Mouse (Mus musculus): Measurements from ENCODE around the gene Myo5a. TPM values are rescaled to one million over a fixed set of nuclear protein-coding genes. Genes with fewer than 3 reads are reported as not detected.

The Myo5a gene
- polyA plus RNA-seq (2016; fragmentation: Nextera tagmentation; extraction: Ambion mirVana): 20.6 and 23.9 TPM in 2 replicates

DNA sequence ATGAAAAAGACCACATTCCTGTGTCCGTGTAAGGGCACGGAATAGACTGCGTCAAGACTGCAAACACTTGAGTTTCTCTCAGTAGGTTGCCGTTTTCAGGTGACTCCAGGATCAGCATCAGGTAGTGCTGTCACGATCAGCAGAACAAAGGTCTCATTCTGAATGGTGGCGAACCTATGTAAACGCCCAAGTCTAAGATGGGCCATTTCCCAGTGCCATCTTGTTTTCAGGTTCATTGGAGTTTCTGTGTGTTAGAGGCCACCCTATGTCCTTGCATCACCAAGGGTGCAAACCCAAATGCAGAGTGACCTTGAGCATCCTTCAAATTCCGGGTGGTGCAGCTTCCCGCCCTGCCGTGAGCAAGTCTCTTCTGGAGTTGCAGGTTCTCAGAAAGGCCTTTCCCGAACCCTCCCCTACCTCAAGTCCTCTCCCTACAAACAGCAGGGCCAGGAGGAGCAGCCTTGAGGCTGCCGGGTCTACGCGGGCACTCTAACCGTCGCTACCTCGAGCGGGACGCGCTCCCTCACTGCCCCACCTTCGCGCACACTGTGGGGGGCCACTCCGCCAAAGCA is at the start of gene Myo5a:
Myo5a (plus strand) TSS at position 559 of the 572 bp plus-strand sequence.
- H3K4me3 ChIP-seq: peak within 1 kb of the TSS; percentile 88
- no peaks in the 10 kb centered on the region for H3K9me3 ChIP-seq
- no peak for DNase-seq (ENCODE audit: low spot score)
- H3K27ac ChIP-seq: peak within 1 kb of the TSS; percentile 98
- WGBS: 21% methylated on average over 23 of the region's 23 CpGs
- H3K27me3 ChIP-seq (ENCODE audit: insufficient read depth, poor library complexity, severe bottlenecking): peaks cover 6% of the 10 kb centered on the region; the same call in 1 of the 2 replicates
- H3K4me1 ChIP-seq (replicated peaks): peaks cover 25% of the 10 kb centered on the region
- H3K36me3 ChIP-seq: no peaks in the 10 kb centered on the region

DNA sequence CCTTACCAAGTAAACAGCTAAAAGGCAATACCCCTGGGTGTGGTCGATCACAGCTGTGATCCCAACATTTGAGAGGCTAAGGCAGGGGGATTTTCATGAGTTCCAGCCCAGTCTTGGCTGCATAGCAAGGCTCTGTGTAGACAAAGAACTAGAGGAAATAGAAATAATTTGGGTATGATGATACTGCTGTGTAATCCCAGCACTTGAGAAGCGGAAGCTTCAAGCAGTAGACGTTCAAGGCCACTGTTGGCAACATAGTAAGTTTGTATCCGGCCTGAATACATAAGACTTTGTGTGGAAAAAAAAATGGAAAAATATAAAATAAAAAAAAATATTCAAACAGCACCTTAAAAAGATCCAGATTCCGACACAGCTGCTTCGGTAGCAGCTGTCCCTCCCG is 48.3 kb upstream of the Myo5a start:
- 92% methylated on average over 7 of the region's 7 CpGs for WGBS
- H3K27ac ChIP-seq: no peak overlapping the region
- H3K9me3 ChIP-seq: no peaks in the 10 kb centered on the region
- no peak for DNase-seq (ENCODE audit: low spot score)
- no peak overlapping the region for H3K4me3 ChIP-seq
- H3K27me3 ChIP-seq (ENCODE audit: insufficient read depth, poor library complexity, severe bottlenecking): no peaks in the 10 kb centered on the region
- peaks cover 7% of the 10 kb centered on the region; the same call in 1 of the 2 replicates for H3K4me1 ChIP-seq (replicated peaks)
- H3K36me3 ChIP-seq: peaks cover 23% of the 10 kb centered on the region

DNA sequence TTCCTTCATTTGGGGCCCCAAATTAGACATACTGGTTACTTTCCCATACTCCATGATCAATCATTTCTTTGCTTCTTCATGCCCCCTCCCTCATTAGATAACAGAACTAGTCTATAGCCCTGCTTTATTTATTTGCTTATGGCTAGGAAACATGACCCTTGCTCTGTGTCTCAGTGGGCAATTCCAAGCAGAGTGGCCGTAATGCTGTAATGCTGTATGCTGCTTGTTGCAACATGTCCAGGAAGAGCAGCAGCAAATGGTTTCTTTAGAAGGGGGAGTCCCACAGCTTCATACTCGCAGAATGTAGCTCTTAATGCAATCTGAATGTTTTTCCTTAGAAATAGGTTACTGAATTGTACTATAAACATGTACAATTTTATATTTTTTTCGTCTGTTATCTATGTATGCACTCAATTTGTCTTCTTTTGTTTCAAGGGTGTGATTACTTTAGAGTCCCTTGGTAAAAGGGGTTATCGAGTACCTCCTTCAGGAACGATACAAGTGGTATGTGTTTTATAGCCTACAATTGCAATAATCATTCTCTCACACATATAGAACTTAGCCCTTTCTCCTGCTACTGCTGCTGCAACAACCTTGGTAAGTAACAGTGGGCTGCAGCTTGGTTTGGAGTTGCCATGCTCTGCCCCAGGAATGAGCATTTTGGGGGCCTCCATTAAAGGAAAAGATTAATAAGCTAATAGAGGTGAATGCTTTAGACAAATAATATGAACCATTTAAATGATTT is 47.5 kb upstream of the Myo5a start:
- DNase-seq (ENCODE audit: low spot score): no peak
- peaks cover 7% of the 10 kb centered on the region; the same call in 1 of the 2 replicates for H3K4me1 ChIP-seq (replicated peaks)
- H3K9me3 ChIP-seq: no peaks in the 10 kb centered on the region
- H3K36me3 ChIP-seq: peaks cover 23% of the 10 kb centered on the region
- no peak overlapping the region for H3K4me3 ChIP-seq
- H3K27ac ChIP-seq: no peak overlapping the region
- 76% methylated on average over 5 of the region's 5 CpGs for WGBS
- H3K27me3 ChIP-seq (ENCODE audit: insufficient read depth, poor library complexity, severe bottlenecking): no peaks in the 10 kb centered on the region

DNA sequence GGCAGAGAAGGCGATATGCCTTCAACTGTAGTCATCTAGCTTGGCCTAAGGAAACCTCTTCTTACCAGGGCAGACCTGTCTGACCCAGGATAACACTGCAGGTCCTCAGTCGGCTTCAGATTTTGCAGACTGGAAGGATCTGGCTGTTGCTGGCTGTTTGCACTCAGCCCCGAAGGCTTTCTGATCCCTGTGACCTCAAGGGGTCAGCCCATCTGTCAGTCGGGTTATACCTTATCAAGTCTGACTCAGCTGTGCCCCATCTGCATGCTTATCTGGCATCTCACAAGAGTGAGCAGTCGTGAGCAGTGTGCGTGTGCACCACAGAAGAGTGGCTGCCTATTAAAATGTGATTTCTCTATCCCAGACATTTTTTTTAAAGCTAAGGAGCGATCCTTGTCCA is 46.7 kb upstream of the Myo5a start:
- WGBS: 55% methylated on average over 7 of the region's 7 CpGs
- Histone ChIP-seq H3K4me1 (replicated peaks) (peaks cover 7% of the 10 kb centered on the region; the same call in 1 of the 2 replicates), H3K4me3 (no peak overlapping the region), H3K27ac (no peak overlapping the region), H3K9me3 (no peaks in the 10 kb centered on the region), H3K27me3 (ENCODE audit: insufficient read depth, poor library complexity, severe bottlenecking) (no peaks in the 10 kb centered on the region), H3K36me3 (peaks cover 17% of the 10 kb centered on the region)
- DNase-seq (ENCODE audit: low spot score): peak; percentile 38

DNA sequence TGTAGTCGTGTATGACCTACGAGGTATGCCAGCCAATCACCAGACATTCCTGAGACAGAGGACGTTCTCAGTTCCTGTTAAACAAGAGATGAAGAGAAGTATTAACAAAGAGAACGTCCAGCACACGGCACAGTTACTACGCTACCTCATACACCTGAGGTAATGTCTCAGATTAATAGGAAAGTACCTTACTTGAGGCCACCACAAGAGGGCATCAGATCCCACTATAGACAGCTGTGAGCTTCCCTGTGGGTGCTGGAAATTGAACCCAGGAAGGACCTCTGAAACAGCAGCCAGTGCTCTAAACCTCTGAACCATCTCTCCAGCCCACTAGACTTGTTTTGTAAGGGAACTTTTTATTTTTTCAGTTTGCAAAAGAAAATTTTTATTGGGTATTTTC is 45.1 kb upstream of the Myo5a start:
- Histone ChIP-seq H3K4me1 (replicated peaks) (peaks cover 7% of the 10 kb centered on the region; the same call in 1 of the 2 replicates), H3K4me3 (no peak overlapping the region), H3K9me3 (no peaks in the 10 kb centered on the region), H3K36me3 (peaks cover 6% of the 10 kb centered on the region; the same call in 1 of the 2 replicates), H3K27me3 (ENCODE audit: insufficient read depth, poor library complexity, severe bottlenecking) (no peaks in the 10 kb centered on the region), H3K27ac (no peak overlapping the region)
- WGBS: 70% methylated on average over 6 of the region's 6 CpGs
- DNase-seq (ENCODE audit: low spot score): no peak

DNA sequence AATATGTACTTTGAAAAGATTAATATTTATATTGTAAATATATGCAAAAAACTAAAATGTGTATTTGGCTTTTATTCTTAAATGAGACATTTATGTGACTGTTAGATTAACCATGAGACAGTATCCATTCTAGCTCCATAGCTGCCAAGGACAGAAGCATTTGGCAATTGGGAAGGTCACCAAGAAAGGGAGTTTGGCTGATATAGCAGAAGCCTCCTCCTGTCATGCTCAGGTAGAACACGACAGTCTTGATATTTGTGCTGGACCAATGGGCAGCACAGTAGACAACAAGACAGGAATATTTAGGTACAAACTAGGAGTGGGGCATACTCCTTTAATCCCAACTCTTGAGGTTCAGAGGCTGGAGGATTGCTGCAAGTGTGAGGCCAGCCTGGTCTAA is 38.4 kb upstream of the Myo5a start:
- no peaks in the 10 kb centered on the region for H3K36me3 ChIP-seq
- no peak for DNase-seq (ENCODE audit: low spot score)
- no peak overlapping the region for H3K4me3 ChIP-seq
- 93% methylated on average over 1 of the region's 1 CpGs for WGBS
- H3K27me3 ChIP-seq (ENCODE audit: insufficient read depth, poor library complexity, severe bottlenecking): no peaks in the 10 kb centered on the region
- no peak overlapping the region for H3K27ac ChIP-seq
- 0 out of 2 replicates have a peak, but pooled peaks cover 2% of the 10 kb centered on the region for H3K4me1 ChIP-seq (replicated peaks)
- no peaks in the 10 kb centered on the region for H3K9me3 ChIP-seq

DNA sequence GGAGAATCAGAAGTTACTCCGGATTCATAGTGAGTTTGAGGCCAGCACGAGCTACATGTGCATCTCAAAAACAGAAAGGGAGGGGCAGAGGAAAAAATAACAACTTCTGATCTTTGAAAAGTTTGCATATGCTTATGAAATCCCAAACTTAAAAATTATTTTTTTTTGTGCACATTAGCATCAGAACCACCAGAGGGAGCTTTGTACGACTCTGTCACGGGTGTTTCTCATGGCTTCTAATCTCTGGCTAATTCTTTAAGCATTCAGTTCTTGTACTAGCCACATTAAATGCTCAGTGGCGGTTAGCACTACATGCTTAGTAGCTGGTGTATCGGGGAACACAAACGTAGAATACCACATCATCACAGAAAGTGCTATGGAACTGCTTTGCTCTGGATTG is 37.7 kb upstream of the Myo5a start:
- Histone ChIP-seq H3K4me1 (replicated peaks) (0 out of 2 replicates have a peak, but pooled peaks cover 2% of the 10 kb centered on the region), H3K9me3 (no peaks in the 10 kb centered on the region), H3K4me3 (no peak overlapping the region), H3K27me3 (ENCODE audit: insufficient read depth, poor library complexity, severe bottlenecking) (no peaks in the 10 kb centered on the region), H3K36me3 (no peaks in the 10 kb centered on the region), H3K27ac (no peak overlapping the region)
- no peak for DNase-seq (ENCODE audit: low spot score)
- 61% methylated on average over 7 of the region's 7 CpGs for WGBS

DNA sequence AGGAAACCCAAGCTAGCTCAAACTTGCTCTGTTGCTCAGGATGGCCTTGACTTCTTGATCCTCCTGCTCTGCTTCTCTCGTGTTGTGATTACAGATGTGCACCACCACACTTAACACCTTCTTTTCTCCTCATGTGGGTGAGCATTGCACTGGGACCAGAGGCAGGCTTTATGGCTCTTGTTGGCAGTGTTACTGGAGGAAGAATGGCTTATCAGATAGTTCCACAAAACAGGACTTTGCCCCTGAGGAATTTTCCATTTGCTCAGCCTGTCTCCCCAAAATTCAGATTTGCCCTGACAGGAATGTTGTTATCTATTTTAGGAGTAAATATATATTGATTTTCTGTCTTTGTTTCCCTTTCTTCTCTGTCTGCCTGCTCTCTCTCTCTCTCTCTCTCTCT is 36.1 kb upstream of the Myo5a start:
- no peaks in the 10 kb centered on the region for H3K9me3 ChIP-seq
- WGBS: 59% methylated on average over 1 of the region's 1 CpGs
- no peaks in the 10 kb centered on the region for H3K36me3 ChIP-seq
- no peak for DNase-seq (ENCODE audit: low spot score)
- H3K4me3 ChIP-seq: no peak overlapping the region
- no peaks in the 10 kb centered on the region for H3K27me3 ChIP-seq (ENCODE audit: insufficient read depth, poor library complexity, severe bottlenecking)
- peaks cover 17% of the 10 kb centered on the region for H3K4me1 ChIP-seq (replicated peaks)
- no peak overlapping the region for H3K27ac ChIP-seq

DNA sequence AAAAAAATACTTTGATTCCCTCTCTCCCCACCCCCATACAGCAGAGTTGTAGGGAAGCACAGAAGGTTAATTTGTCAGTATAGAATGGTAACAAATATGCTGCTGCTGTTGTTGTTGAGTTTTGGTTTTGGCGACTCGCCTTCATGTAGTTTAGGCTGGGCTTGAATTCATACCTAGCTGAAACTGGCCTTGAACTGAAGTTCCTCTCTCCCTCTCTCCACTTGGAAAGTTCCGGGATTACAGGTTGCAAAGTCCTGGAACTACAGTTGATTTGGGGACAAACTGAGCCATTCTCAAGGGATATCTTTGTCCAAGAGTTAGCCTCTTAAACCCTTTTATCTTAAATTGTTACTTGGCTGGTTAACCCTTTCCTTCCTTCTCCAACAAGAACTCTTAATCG is 34.9 kb upstream of the Myo5a start:
- no peak for DNase-seq (ENCODE audit: low spot score)
- Histone ChIP-seq H3K9me3 (no peaks in the 10 kb centered on the region), H3K4me1 (replicated peaks) (peaks cover 17% of the 10 kb centered on the region), H3K4me3 (no peak overlapping the region), H3K27ac (no peak overlapping the region), H3K27me3 (ENCODE audit: insufficient read depth, poor library complexity, severe bottlenecking) (no peaks in the 10 kb centered on the region), H3K36me3 (peaks cover 9% of the 10 kb centered on the region)
- WGBS: 82% methylated on average over 4 of the region's 4 CpGs

DNA sequence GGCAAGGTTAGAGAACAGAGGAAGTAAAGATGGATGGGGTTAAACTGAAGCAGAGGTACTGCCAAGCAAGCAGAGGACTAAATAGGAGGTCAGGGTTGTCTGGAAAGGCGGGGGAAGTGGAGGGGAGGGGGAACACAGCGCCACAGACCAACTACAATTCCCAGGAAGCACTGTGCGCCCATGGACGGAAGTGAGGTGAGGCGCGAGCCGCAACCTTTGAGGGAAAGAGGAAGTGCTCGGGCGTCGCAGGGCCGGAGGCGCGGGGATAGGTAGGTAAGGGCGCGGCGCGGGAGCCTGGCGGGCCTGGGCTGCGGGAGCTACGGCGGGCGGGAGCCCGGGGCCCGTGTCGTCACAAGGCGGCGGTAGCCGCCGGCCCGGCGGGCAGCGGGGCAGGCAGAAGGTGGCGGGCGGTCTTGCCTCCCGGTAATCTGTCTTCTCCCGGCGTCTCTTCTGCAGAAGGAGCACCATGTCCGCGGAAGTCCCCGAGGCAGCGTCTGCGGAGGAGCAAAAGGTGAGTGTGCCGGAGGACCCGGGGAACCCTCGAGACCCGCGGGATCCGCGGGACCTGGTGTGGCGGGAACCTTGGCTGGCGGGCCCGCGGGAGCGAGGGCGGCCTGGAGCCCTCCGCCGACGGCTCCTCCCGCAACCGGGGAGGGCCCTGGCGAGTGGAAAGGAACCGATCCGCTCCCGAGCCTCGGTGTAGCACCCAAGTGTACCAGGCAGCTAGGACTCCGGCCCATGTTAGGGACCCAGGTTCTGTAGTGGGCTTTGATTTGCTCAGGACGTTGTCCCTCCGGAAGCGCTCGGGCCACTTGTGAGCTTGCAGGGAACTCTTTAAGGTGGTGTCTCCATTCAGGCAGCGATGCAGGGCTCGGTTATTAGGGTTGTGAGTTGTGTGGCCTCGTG is 33.1 kb upstream of the Myo5a start, which contains the start of gene Arpp19:
Arpp19 (plus strand) TSS at position 164 of the 906 bp plus-strand sequence.
- H3K27ac ChIP-seq: peak within 1 kb of the TSS; percentile 93
- no peaks in the 10 kb centered on the region for H3K9me3 ChIP-seq
- H3K4me1 ChIP-seq (replicated peaks): peaks cover 17% of the 10 kb centered on the region
- H3K27me3 ChIP-seq (ENCODE audit: insufficient read depth, poor library complexity, severe bottlenecking): no peaks in the 10 kb centered on the region
- peaks cover 17% of the 10 kb centered on the region for H3K36me3 ChIP-seq
- under 1% methylated on average over 73 of the region's 73 CpGs for WGBS
- peak; percentile 88 for DNase-seq (ENCODE audit: low spot score)
- H3K4me3 ChIP-seq: peak within 1 kb of the TSS; percentile 98

DNA sequence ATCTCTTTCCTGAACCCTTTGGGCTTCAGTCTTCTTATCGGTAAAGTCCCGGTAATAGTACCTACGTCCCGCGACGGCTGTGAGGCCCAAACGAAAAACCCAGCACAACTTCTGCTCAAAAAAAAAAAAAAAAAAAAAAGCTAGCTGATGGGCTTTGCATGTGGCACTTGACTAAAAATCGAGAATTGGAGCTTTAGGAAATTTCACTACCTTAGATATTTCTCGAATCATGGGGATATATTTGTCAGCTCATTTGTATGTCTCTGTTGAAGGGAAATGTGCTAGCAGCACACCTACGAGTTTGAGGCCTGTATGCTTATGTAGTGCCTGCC is 32.5 kb upstream of the Myo5a start:
- Histone ChIP-seq H3K9me3 (no peaks in the 10 kb centered on the region), H3K36me3 (peaks cover 24% of the 10 kb centered on the region), H3K4me3 (peak overlapping the region; percentile 98), H3K4me1 (replicated peaks) (peaks cover 17% of the 10 kb centered on the region), H3K27ac (peak overlapping the region; percentile 93), H3K27me3 (ENCODE audit: insufficient read depth, poor library complexity, severe bottlenecking) (no peaks in the 10 kb centered on the region)
- DNase-seq (ENCODE audit: low spot score): no peak
- 2% methylated on average over 10 of the region's 10 CpGs for WGBS

DNA sequence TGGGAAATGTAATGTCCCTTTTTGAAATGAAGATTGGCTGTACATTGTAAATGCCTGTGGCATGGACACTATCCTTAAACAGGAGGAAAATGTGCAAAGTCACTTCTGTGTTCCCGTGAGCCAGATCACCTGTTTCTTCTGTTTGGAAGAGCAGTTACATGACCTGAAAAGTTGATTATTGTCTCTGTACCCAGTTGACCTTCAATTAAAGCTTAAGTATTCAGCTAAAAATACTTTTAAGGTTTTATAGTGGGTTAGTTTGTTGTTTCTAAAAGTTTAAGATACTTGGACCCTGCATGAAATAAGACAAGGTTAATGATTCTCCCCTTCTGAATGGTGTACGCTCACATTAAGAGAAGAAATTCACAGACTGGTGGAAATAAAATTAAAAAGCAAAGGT is 30.2 kb upstream of the Myo5a start:
- no peaks in the 10 kb centered on the region for H3K9me3 ChIP-seq
- no peak overlapping the region for H3K27ac ChIP-seq
- 92% methylated on average over 2 of the region's 2 CpGs for WGBS
- no peak for DNase-seq (ENCODE audit: low spot score)
- no peaks in the 10 kb centered on the region for H3K27me3 ChIP-seq (ENCODE audit: insufficient read depth, poor library complexity, severe bottlenecking)
- H3K36me3 ChIP-seq: peaks cover 38% of the 10 kb centered on the region
- no peak overlapping the region for H3K4me3 ChIP-seq
- peaks cover 17% of the 10 kb centered on the region for H3K4me1 ChIP-seq (replicated peaks)
